13 mouse cellular contexts compared by ENCODE assay signal in genomic region chr4:105192665-105193064, GRCm38 (mm10). TPM values are rescaled to one million over a fixed set of nuclear protein-coding genes. Genes with fewer than 3 reads are reported as not detected.
DNase-seq lines count a peak whose midpoint lies in the region; ATAC-seq and TF ChIP-seq lines count a peak whose summit lies in the region.
"Had no signal": no experiment of that assay in that cellular context is flagged by ENCODE, and none has a peak within 500 bp of the region (broad histone marks: within the 10 kb centered on the region; RNA-seq: fewer than 3 reads in every experiment).

No protein-coding gene starts in this region.

- 37% methylated on average over 5 of the region's 5 CpGs for WGBS in neural tube, embryonic 13.5 days
- 13% methylated on average over 5 of the region's 5 CpGs for WGBS in stomach, postnatal 0 days

- TF ChIP-seq CTCF in left cerebral cortex, adult 2 months (IDR thresholded peaks at IDR 0.05): no peak
- no peak for TF ChIP-seq CTCF in stomach, postnatal 0 days (IDR thresholded peaks at IDR 0.05; ENCODE audit: low read depth)

- peak; percentile 44 for DNase-seq in embryo, embryonic 11 days
- no peak for DNase-seq in embryo, embryonic 9.5 days (ENCODE audit: extremely low spot score)
- no peak for DNase-seq in left cerebral cortex, adult 2 months (ENCODE audit: extremely low spot score in 1 of 2, low spot score in 2 of 2)
- no peak for DNase-seq in left cerebral cortex, postnatal 14 days (ENCODE audit: low spot score in 2 of 2)
- no peak for DNase-seq in neural tube, embryonic 10.5 days (ENCODE audit: extremely low spot score, low spot score)
- no peak for DNase-seq in stomach, postnatal 0 days (ENCODE audit: low spot score)
- DNase-seq in cerebellum, adult 18-20 months: no peak
- DNase-seq: cerebellum, adult 11 months; kidney, adult 2 months; liver, embryonic 13.5 days had no signal

- no peak overlapping the region for H3K4me3 ChIP-seq in left cerebral cortex, adult 2 months
- no peak overlapping the region for H3K4me3 ChIP-seq in neural tube, embryonic 13.5 days
- H3K4me3 ChIP-seq in stomach, postnatal 0 days (ENCODE audit: low read depth, low read length): no peak overlapping the region
- H3K4me3 ChIP-seq: heart, embryonic 15.5 days; liver, embryonic 13.5 days had no signal

- peaks cover 52% of the 10 kb centered on the region for H3K4me1 ChIP-seq in neural tube, embryonic 13.5 days (replicated peaks)
- H3K4me1 ChIP-seq in stomach, postnatal 0 days (replicated peaks; ENCODE audit: control insufficient read depth, insufficient read depth): peaks cover 12% of the 10 kb centered on the region

- no peak overlapping the region for H3K9ac ChIP-seq in neural tube, embryonic 13.5 days
- no peak overlapping the region for H3K9ac ChIP-seq in stomach, postnatal 0 days (ENCODE audit: low read length)
- H3K9ac ChIP-seq: heart, embryonic 15.5 days; hindbrain, embryonic 14.5 days; liver, embryonic 13.5 days had no signal

- no peaks in the 10 kb centered on the region for H3K27me3 ChIP-seq in neural tube, embryonic 13.5 days
- no peaks in the 10 kb centered on the region for H3K27me3 ChIP-seq in stomach, postnatal 0 days (ENCODE audit: control insufficient read depth, insufficient read depth, low read length)
- H3K27me3 ChIP-seq: heart, embryonic 15.5 days; liver, embryonic 13.5 days had no signal

- no peak for ATAC-seq in neural tube, embryonic 13.5 days (ENCODE audit: low read depth)
- ATAC-seq in stomach, postnatal 0 days (ENCODE audit: low FRiP score, low TSS enrichment): no peak

- intact Hi-C loops in left cerebral cortex, adult 2 months (cut with DNase I): no loop called here
- intact Hi-C loops in left cerebral cortex, postnatal 14 days (cut with DNase I): no loop called here

- TF ChIP-seq EP300 in stomach, postnatal 0 days (optimal IDR thresholded peaks at IDR 0.05): no peak

- H3K36me3 ChIP-seq in neural tube, embryonic 13.5 days: 0 out of 2 replicates have a peak, but pooled peaks cover 9% of the 10 kb centered on the region
- 0 out of 2 replicates have a peak, but pooled peaks cover 4% of the 10 kb centered on the region for H3K36me3 ChIP-seq in stomach, postnatal 0 days (ENCODE audit: control insufficient read depth, insufficient read depth, low read length)
- H3K36me3 ChIP-seq: heart, embryonic 15.5 days; liver, embryonic 13.5 days had no signal

- no peak overlapping the region for H3K4me2 ChIP-seq in neural tube, embryonic 13.5 days
- no peak overlapping the region for H3K4me2 ChIP-seq in stomach, postnatal 0 days (replicated peaks; ENCODE audit: low read depth)
- H3K4me2 ChIP-seq: heart, embryonic 15.5 days; hindbrain, embryonic 14.5 days; liver, embryonic 13.5 days had no signal

- no peaks in the 10 kb centered on the region for H3K9me3 ChIP-seq in neural tube, embryonic 13.5 days
- H3K9me3 ChIP-seq in stomach, postnatal 0 days (ENCODE audit: control insufficient read depth, low read length): no peaks in the 10 kb centered on the region
- H3K9me3 ChIP-seq: heart, embryonic 15.5 days; liver, embryonic 13.5 days had no signal

- peak overlapping the region; percentile 9; the same call in 1 of the 2 replicates for H3K27ac ChIP-seq in left cerebral cortex, adult 2 months
- 0 out of 2 replicates have a peak overlapping the region, but pooled peaks have one; percentile 23 for H3K27ac ChIP-seq in neural tube, embryonic 13.5 days (replicated peaks)
- 0 out of 2 replicates have a peak overlapping the region, but pooled peaks have one; percentile 35 for H3K27ac ChIP-seq in stomach, postnatal 0 days (replicated peaks)
- H3K27ac ChIP-seq: heart, embryonic 15.5 days; hindbrain, embryonic 14.5 days; liver, embryonic 13.5 days had no signal

RNA-seq across cellular contexts. Expression of gene Plpp3, which starts 35.5 kb away (rescaled TPM):
- total RNA-seq in left cerebral cortex, adult 2 months (2021): 100 to 1,000 TPM; 153 to 180 TPM
- 100 to 1,000 TPM; 136 to 166 TPM for total RNA-seq in left cerebral cortex, postnatal 14 days (2021)
- polyA plus RNA-seq in neural tube, embryonic 13.5 days (2015; fragmentation: Nextera tagmentation; extraction: Ambion mirVana): 70.9 and 78.5 TPM in 2 replicates
- 60.2 and 64.4 TPM in 2 replicates for polyA plus RNA-seq in stomach, postnatal 0 days (2015; fragmentation: Nextera tagmentation; extraction: Ambion mirVana)
